Mouse (Mus musculus) thymus, postnatal 0 days (tissue): Measurements from ENCODE around the gene Nkx2-9. TPM values are rescaled to one million over a fixed set of nuclear protein-coding genes. Genes with fewer than 3 reads are reported as not detected.

ENCODE experiments used
- DNase-seq: peaks from one replicate; pipeline ENCODE4 v3.0.0-alpha.2; 2015; ENCODE audit warnings: low spot score
- polyA plus RNA-seq: library from polyadenylated mRNA; unstranded; fragments of >200 nt; fragmentation: Nextera tagmentation; extraction: Ambion mirVana; gene quantifications from 2 replicates; pipeline ENCODE4 v1.2.1, GENCODE M21; 2015

Gene Nkx2-9
- polyA plus RNA-seq, result not detected in 2 replicates

- DNase-seq, result no peak
Observed at GRCm38 (mm10) chr12:56612761-56613437, at the start of gene Nkx2-9. TSS of gene Nkx2-9 (minus strand) at chr12:56613284.

- DNase-seq, result no peak
Observed at GRCm38 (mm10) chr12:56637181-56637566, 24.1 kb upstream of the Nkx2-9 start.

DNA sequence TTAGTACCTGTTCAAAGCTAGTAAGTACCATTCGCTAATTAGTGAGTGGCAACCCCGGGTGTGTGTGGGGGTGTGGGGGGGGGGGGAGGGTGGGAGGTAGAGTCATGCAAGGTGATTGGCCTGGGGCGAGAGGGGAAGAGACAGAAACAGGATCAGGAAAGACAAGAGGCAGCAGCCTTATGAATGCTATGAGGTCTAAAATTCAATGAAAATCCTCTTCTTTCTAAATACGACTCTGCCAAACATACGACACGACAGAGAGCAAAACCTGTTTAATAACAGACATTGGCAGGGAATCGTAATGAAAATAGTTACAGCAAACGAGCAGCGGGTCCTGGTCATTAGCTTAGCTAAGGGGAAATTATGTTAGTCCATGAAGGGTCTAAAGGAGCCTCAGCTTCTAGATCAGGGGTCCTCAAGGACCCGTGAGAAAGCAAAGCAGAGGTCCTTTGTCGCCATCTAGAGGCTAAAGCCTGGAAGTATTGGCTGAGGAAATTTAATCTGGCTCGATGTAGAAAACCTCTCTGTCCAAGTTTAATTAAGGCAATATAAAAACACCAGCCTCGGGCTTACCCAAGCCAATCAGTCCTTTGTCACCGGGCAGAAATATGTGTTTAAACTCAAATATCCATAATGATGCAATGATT is 23.6 kb upstream of the Nkx2-9 start:
- peak; percentile 15 for DNase-seq

GRCm38 (mm10) chr12:56616088-56616487 is 3.0 kb upstream of the Nkx2-9 start:
- DNase-seq, result no peak

- no peak for DNase-seq
Observed at GRCm38 (mm10) chr12:56615391-56615790, 2.3 kb upstream of the Nkx2-9 start.

GRCm38 (mm10) chr12:56614513-56614912 is 1.4 kb upstream of the Nkx2-9 start:
- no peak for DNase-seq

DNA sequence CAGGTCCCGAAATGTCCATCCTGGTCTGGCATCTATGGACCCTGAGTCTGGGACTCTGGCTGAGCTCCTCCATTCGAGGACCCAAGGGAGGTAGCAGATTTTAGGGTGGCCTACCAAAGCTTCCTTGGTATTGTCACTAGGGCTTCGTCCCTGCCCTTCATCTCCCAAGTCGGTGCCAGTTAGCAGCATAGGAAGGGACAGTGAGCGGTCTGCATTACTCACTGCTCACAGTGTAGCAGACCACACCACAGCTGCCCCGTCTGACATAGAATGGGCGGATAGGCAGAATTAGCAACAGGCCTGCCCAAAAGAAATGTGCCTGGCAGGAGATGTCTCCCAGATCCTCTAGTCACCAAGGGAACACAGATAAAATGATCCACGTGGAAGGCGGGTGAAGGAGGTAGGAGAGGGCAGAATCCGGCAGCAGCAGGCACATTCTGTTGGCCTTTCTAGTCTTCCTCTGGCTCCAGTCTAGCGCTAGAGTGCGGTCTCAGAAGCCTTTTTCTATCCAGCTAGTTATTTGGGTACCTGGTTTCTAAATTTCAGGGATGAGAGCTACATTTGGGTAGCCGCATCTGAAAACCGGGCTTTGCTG is 929 bp upstream of the Nkx2-9 start:
- no peak for DNase-seq

- DNase-seq, result no peak
Observed at GRCm38 (mm10) chr12:56613438-56613830, 350 bp upstream of the Nkx2-9 start.

- no peak for DNase-seq
Observed at GRCm38 (mm10) chr12:56612349-56612735, 742 bp downstream of the Nkx2-9 start.

DNA sequence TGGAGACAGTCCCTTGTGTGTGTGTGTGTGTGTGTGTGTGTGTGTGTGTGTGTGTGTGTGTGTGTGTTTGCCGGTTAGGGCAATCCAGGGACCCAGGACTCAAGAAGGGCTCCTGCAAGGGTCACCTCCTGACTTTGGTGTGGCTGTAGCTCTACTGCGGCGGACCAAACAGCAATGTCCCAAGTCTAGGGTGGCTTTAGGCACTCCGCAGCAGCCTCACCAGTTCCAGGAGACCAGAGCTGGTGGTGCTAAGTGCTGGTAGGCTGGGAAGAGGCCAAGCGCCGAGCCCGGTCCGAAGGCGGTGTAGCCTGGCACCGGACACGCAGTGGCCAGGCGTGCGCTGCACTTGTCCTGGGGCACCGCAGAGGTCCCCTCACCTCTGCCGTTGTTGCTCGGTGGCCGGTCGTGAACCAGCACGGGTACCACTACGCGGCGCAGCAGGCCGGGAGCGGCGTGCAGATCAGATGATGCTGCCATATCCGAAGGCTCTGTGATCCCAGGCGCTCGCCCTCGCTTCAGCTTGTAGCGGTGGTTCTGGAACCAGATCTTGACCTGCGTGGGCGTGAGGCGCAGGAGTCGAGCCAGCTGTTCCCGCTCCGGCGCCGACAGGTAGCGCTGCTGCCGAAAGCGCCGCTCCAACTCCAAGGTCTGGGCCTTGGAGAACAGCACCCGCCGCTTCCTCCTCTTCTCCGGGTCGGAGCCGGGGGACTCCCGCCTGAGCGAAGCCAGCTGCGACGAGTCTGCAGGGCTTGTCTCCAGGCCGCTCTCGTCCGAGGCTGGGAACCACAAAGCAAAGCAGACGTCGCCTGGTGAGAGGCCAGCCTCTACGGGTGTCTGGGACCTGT is 1.4 kb downstream of the Nkx2-9 start:
- no peak for DNase-seq

- DNase-seq, result no peak
Observed at GRCm38 (mm10) chr12:56610851-56611250, 2.2 kb downstream of the Nkx2-9 start.

DNA sequence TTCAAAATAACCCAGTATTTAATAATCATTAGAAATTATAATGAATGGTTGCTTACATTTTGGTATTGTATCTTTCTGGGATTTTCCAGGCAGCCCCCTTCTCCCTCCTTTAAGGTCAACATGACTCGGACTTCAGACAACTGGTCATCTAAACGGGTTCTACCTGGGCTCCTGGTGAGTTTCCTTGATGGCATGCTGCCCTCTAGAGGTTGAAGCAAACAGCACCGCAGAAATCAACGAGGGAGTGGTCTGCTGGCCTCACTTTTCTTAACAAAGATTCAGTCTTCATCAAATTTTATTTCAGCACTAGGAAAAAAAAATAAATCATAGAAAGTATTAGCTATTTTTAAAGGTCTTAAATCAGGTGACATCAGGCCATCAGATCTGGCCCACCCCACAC is 21.4 kb downstream of the Nkx2-9 start:
- no peak for DNase-seq

DNA sequence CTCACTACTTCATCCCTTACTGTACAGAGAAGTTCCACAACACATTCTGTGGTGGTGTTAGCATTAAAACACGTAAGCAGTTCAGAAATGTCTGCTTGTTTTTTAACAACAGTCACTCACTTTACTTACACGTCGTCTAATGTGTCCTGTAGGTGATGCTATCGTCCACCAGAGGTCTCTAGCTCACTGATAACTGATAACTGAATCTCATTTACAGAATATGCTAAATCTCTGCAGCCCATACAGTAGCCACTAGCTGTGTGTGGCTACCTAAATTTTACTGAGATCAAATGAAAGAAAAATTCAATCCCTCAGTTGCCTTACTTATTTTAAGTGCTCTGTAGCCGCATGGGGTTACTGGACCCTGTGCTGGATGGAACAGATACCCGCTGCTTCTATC is 25.3 kb downstream of the Nkx2-9 start:
- no peak for DNase-seq

Other genes starting within 250 kb of the Nkx2-9 start
- 0.05 TPM in 1 of 2 replicates, not detected in the other for gene Nkx2-1, start 76.4 kb downstream of the Nkx2-9 start, polyA plus RNA-seq
- gene Pax9, start 78.5 kb upstream of the Nkx2-9 start, polyA plus RNA-seq, result 8.5 and 9.3 TPM in 2 replicates